Mouse (Mus musculus) fibroblast of lung, adult 2 months (primary cell): ENCODE measurements around the gene Aff4.

Source experiments
- DNase-seq: peaks from one replicate; pipeline ENCODE4 v3.0.0-alpha.2; 2011; ENCODE audit warnings: low read depth

Aff4 gene

DNA sequence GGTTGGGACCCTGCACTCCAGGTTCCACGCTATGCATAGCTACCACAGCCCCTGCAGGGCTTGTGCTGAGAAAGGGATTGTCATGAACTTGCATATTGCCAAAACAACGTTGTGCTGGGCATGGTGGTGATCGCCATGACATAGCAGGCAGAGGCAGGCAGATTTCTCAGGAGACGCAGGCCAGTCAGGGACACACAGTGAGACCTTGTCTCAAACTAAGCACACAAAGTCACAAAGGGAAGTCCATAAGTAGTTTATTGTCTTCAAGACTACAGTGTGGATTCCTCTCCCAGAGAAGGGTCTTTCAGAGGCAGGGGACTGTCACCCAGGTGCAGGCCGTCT is 78.1 kb downstream of the Aff4 start:
- DNase-seq, result no peak

GRCm38 (mm10) chr11:53429182-53429581 is 78.5 kb downstream of the Aff4 start:
- no peak for DNase-seq

DNA sequence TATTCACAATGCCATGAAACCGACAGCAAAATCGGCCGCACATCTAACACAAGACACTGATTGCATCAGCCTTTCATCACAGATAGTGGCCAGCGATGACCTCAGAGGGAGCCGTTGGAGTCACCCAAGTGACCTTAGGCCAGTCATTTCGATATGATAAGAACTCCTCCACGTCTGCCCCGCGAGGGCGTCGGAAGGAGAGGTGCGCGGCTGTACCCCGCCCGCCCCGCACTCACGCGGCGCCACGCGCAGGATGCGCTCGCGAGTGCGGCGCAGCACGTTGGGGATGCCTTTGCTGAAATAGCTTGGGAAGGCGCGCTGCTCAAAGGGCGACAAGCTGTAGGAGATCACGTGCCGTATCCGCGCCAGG is 79.7 kb downstream of the Aff4 start:
- no peak for DNase-seq

DNA sequence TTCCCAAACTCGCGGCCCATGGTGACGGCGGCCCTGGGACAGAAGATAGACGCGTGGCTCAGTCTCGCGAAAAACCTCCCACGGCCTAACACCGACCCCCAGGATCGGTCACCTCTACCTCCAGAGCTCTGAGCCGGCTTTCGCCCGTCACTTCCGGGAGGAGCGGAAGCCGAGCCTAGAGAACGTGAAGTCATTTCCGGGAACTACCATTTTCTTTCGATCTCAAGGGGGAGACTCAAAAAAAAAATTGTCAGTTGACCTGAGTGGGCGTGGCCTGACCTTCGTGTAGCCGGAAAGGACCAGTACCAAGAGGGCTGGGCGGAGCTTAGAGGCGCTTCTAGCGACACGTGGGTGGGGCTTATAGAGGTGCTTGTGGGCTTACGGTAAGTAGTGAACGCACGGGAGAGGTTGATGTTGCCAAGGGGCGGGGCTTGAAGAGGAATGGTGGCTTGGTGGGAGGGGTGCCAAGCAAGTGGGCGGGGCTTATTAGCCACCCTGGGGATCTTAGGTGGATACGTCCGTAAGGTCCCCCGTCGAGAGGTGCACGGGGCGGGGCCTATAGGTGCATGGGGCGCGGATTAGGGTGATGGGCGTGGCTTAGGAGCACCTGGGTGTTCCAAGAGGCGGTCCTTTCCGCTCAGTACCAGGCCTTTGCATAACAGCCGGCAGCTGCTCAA is 80.2 kb downstream of the Aff4 start, which contains the start of the genes Uqcrq and Gdf9:
TSS of gene Uqcrq (minus strand) at position 162 of the 677 bp plus-strand sequence.
TSS of gene Gdf9 (plus strand) at position 354 of the 677 bp plus-strand sequence.
- peak; percentile 99 for DNase-seq

- no peak for DNase-seq
Measured at GRCm38 (mm10) chr11:53431347-53432056, 80.9 kb downstream of the Aff4 start.

GRCm38 (mm10) chr11:53433057-53433456 is 82.4 kb downstream of the Aff4 start:
- DNase-seq, result no peak

- no peak for DNase-seq
Measured at GRCm38 (mm10) chr11:53435504-53435903, 84.9 kb downstream of the Aff4 start.

DNA sequence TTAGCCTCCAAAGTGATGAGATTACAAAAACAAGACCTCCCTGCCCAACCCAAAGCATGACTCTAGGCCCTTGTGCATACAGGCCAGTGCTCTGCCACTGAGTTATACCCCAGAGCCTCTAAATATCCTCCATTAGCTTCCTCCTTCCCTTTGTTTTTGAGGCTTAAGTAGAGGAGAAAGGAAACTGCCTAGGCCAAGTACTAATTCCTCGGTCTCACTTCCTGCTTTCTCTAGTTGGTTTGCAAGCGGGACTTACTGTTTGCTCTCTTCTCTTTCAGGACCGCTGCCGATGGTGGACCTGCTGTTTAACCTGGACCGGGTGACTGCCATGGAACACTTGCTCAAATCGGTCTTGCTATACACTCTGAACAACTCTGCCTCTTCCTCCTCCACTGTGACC is 85.7 kb downstream of the Aff4 start:
- DNase-seq, result no peak

- DNase-seq, result no peak
Measured at GRCm38 (mm10) chr11:53441921-53442320, 91.3 kb downstream of the Aff4 start.

- no peak for DNase-seq
Measured at GRCm38 (mm10) chr11:53443861-53444260, 93.2 kb downstream of the Aff4 start.

GRCm38 (mm10) chr11:53445562-53445961 is 94.9 kb downstream of the Aff4 start:
- DNase-seq, result no peak

DNA sequence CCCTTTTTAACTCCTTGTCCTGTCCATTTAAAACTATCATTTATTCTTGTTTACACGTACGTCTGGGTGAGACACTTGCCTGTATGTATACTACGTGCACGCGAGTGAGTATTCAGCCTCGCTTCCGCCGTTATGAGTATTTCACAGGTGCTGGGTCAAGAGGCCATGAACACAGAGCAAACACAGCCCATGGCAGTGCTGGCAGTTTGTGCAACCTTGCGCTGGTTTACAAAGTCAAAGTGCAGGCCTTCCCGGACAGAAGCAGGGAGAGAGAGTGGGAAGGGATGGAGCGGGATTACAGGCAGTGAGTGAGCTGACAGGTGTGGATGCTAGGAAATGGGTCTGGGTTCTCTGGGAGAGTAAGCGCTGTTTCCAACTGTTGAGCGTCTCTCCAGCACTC is 95.5 kb downstream of the Aff4 start:
- DNase-seq, result no peak

- DNase-seq, result no peak
Measured at GRCm38 (mm10) chr11:53447996-53448395, 97.4 kb downstream of the Aff4 start.

GRCm38 (mm10) chr11:53448529-53448928 is 97.9 kb downstream of the Aff4 start:
- DNase-seq, result no peak

GRCm38 (mm10) chr11:53450070-53450705 is 99.6 kb downstream of the Aff4 start:
- no peak for DNase-seq

DNA sequence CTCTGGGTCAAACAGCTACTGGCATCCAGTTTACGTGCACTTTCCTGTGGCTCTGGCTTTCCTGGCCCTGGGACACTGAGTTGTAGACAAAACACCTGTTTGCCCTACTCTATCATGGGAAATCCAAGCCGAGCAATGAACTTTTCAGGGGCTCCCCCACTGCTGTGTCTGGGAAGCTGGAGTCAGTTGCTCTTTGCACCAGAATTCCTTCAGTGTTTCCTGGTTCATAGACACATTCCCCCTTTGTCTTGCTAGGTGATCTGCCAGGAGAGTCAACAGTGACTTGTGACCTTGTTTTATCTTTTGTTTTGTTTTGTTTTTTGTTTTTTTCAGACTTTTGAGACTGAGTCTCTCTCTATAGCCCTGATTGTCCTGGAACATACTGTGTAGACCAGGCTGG is 100.7 kb downstream of the Aff4 start:
- no peak for DNase-seq

GRCm38 (mm10) chr11:53452396-53452795 is 101.8 kb downstream of the Aff4 start:
- DNase-seq, result no peak

- DNase-seq, result no peak
Measured at GRCm38 (mm10) chr11:53453031-53453430, 102.4 kb downstream of the Aff4 start.

DNA sequence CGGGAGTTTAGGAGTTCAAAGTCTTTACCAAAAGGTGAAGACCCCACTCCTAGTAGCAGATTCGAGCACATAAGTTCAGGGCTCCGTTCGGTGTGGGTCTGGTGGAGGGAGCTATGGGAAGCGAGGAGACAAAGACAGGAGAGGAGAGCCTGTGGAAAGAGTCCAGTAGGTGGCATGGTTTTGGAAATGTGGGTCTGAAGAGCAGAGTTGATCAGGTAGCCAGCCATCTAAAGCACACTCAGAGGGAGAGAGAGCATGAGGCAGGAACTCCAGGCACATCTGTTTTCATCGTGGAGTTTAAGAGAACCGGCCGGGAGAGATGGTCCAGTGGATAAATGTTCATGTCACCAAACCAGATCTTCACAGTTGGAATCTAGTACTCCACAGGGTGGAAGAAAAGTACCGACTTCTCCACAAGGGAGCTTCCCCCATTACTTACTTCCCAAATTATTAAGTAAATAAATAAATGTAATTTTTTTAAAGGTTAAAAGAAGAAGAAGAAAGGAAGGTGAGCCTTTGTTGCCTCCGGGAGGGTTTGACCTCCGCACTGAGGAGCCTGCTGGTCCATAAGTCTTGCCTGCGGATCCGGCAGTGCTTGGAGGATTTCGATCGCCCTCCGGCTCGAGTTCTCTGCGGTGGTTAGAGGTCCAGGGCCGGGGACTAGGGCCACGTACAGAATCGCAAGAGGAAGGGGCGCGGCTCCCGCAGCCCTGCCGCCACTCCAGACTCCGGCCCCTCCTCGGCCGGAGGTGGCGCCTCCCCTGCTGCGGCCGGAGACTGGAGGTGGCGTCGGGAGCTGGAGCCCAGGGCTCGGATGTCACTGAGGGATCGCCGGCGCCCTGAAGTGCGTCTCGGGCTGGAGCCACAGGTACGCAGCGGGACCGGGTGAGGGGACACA is 106.1 kb downstream of the Aff4 start, which contains the start of the genes Gm10447 and Shroom1:
TSS of gene Gm10447 (minus strand) at position 637 of the 898 bp plus-strand sequence.
TSS of gene Shroom1 (plus strand) at position 732 of the 898 bp plus-strand sequence.
- DNase-seq, result no peak

- DNase-seq, result no peak
Measured at GRCm38 (mm10) chr11:53457372-53457954, 106.8 kb downstream of the Aff4 start.

GRCm38 (mm10) chr11:53458996-53459395 is 108.4 kb downstream of the Aff4 start:
- DNase-seq, result no peak

DNA sequence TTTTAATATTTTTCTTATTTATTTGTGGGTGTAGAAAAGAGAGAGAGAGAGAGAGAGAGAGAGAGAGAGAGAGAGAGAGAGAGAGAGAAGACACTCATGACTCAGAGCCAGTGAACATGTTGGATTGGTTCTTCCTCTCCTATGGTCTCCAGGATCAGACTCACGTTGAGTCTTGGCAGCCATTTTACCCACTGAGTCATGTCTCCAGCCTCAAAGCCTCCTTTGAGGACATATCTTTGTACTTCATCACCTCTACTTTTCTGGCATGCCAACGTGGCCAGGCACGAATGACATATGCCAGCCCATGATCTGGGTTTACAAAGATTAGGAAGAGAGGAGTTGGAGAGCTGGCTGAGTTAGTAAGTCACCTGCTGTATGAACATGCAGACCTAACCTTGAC is 109.6 kb downstream of the Aff4 start:
- peak; percentile 74 for DNase-seq
